Mouse (Mus musculus): ENCODE results near the gene Rad9b. TPM values are rescaled to one million over a fixed set of nuclear protein-coding genes. Genes with fewer than 3 reads are reported as not detected.
A peak's percentile ranks its signal among the peaks of the same experiment; 100 is the strongest.

Gene Rad9b
- total RNA-seq, 2 experiments from 2014 or later, result 1.4 to 1.5 TPM

DNA sequence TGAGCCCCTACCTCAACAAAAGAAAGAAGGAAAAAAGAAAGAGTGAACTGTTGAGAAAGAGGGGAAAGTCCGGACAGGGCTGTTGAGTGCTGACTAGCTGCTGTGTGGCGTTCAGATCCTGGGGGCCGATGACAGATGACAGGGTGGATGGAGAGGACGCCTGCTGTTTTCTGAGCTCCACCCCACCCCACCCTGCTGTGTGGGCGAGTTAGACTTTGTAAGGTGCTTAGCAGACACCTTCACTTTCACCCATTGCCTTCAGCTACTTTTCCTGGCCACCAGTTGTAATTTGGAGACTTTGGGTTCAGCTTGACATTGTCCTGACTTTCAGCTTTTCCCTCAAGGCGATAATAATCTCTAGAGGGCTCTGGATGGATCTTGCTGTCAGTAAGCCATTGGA lies 62.9 kb downstream of the Rad9b start:
- intact Hi-C loops (cut with DNase I), result no loop called here
- no peak for DNase-seq

- intact Hi-C loops (cut with DNase I), result no loop called here
- no peak for DNase-seq
Measured at GRCm38 (mm10) chr5:122288147-122288811, 65.8 kb downstream of the Rad9b start.

- intact Hi-C loops (cut with DNase I), result no loop called here
- DNase-seq, result no peak
Measured at GRCm38 (mm10) chr5:122287026-122287425, 67.0 kb downstream of the Rad9b start.

DNA sequence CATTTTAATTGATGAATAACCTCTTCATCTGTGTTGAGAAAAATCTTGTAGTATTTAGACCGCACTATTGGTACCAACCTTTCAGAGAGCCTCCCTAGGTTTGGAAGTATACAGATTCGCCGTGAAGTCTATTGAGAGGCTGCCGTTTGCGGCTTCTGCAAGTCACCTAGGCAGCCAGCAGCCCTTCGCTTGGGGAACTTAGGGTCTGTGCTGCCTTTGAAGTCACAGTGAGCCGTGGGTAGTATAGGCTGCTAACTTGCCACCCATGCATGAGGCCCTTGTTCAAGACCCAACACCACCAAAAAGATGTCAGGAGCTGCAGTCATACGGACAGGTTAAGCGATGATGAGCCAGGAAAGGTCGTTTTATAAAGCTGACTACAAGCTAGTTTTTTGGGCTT lies 67.8 kb downstream of the Rad9b start:
- no peak for DNase-seq
- intact Hi-C loops (cut with DNase I), result no loop called here

- intact Hi-C loops (cut with DNase I), result no loop called here
- no peak for DNase-seq
Measured at GRCm38 (mm10) chr5:122285767-122286150, 68.3 kb downstream of the Rad9b start.

DNA sequence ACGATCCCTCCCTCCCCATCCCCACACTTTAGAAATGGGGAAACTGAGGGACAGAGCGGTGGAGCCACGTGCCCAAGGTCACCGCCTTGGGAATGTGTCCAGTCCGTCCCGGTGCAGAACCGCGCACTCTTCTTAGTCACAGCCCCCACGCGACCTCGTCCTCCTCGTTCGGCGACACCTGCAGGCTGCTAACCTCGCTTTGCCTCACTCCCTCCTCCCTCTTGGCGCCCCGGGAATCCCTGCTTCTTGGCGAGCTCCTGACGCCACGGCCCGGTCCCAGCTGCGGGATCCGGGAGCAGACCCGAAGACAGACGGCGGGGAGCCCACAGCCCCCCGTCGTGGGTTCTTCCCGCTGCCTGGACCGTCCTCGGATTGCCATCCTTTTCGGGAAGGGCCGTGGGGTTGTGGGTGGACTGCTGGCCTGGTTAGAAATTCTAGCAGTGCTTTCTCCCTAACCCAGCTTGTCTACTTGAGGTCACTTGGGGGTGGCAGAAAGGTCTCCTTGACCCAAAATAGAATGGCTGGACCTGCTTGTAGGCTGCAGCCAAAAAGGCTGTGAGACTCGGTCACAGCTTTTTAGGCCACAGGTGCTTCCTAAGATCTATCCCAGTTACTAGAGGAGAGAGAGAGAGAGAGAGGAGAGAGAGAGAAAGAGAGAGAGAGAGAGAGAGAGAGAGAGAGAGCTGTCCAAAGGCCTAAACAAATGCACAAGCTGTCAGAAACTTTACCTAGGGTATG lies 68.8 kb downstream of the Rad9b start:
- intact Hi-C loops (cut with DNase I), result no loop called here
- peak; percentile 56 to 65 for DNase-seq

GRCm38 (mm10) chr5:122284183-122285028 lies 69.6 kb downstream of the Rad9b start, which contains the start of gene Pptc7:
Gene Pptc7 (plus strand): TSS chr5:122284365.
- intact Hi-C loops (cut with DNase I), result no loop called here
- DNase-seq, result peak; percentile 92 to 93

GRCm38 (mm10) chr5:122283828-122284182 lies 70.2 kb downstream of the Rad9b start:
- no peak for DNase-seq
- intact Hi-C loops (cut with DNase I), result no loop called here

GRCm38 (mm10) chr5:122280827-122281462 lies 73.1 kb downstream of the Rad9b start:
- intact Hi-C loops (cut with DNase I), result no loop called here
- DNase-seq, result peak in 1 of 2 experiments; percentile 30

- no peak for DNase-seq
- intact Hi-C loops (cut with DNase I), result no loop called here
Measured at GRCm38 (mm10) chr5:122280422-122280826, 73.6 kb downstream of the Rad9b start.

- intact Hi-C loops (cut with DNase I), result no loop called here
- DNase-seq, result no peak
Measured at GRCm38 (mm10) chr5:122279799-122280421, 74.1 kb downstream of the Rad9b start.

GRCm38 (mm10) chr5:122278946-122279345 lies 75.1 kb downstream of the Rad9b start:
- intact Hi-C loops (cut with DNase I), result no loop called here
- no peak for DNase-seq

DNA sequence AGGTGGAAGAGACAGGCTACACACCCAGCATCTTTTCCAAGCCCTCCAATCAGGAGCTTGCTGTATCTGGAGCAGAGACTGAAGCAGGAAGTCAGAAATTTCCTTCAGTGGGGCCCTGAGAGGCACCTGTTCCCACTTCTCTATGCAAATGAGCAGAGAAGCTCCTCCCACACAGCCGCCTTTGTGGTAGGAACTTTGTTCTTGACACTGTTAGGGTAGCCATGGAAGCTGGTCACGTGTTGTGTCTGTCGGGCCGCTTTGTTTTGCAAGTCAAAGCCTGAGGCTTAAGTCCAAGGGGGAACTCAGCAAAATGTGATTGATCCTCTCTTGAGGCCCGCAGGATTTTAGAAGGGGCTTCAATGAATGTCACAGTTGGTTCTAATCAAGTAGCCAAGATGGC lies 79.2 kb downstream of the Rad9b start:
- no peak for DNase-seq
- intact Hi-C loops (cut with DNase I), result no loop called here

Other genes with a start within 250 kb of the Rad9b start
- not detected for gene Ccdc63, start 213.4 kb downstream of the Rad9b start, total RNA-seq (2021)
- 100 to 1,000 TPM; 121 to 152 TPM for gene Ppp1cc, start 196.0 kb downstream of the Rad9b start, total RNA-seq (2021)
- 1 to 10 TPM; 1.4 TPM for gene Hvcn1, start 147.4 kb downstream of the Rad9b start, total RNA-seq (2021)
- 1 to 10 TPM; 5.2 to 6.7 TPM for gene Tctn1, start 89.8 kb downstream of the Rad9b start, total RNA-seq (2021)
- 10 to 100 TPM; 85.5 to 87.2 TPM for gene Pptc7, start 69.9 kb downstream of the Rad9b start, total RNA-seq (2021)
- gene Vps29, start 136 bp upstream of the Rad9b start, total RNA-seq (2021), result 100 to 1,000 TPM in 1 of 2 experiments, 10 to 100 TPM in 1; 86.7 to 103 TPM
- gene Gpn3, start 17.6 kb upstream of the Rad9b start, total RNA-seq (2021), result 10 to 100 TPM; 23.1 to 25.6 TPM
- 10 to 100 TPM; 15.1 to 16.5 TPM for gene Fam216a, start 18.1 kb upstream of the Rad9b start, total RNA-seq (2021)
- gene Arpc3, start 37.6 kb upstream of the Rad9b start, total RNA-seq (2021), result 100 to 1,000 TPM; 104 to 115 TPM
- 10 to 100 TPM; 33.9 to 37.5 TPM for gene Anapc7, start 67.5 kb upstream of the Rad9b start, total RNA-seq (2021)
- 1,000 to 10,000 TPM; 9,386 to 9,784 TPM for gene Atp2a2, start 148.0 kb upstream of the Rad9b start, total RNA-seq (2021)